Mouse (Mus musculus): ENCODE measurements around the gene Cachd1. TPM values are rescaled to one million over a fixed set of nuclear protein-coding genes. Genes with fewer than 3 reads are reported as not detected.

The Cachd1 gene
- polyA plus RNA-seq, 1 experiment from 2014 or later, result 12.2 TPM

DNA sequence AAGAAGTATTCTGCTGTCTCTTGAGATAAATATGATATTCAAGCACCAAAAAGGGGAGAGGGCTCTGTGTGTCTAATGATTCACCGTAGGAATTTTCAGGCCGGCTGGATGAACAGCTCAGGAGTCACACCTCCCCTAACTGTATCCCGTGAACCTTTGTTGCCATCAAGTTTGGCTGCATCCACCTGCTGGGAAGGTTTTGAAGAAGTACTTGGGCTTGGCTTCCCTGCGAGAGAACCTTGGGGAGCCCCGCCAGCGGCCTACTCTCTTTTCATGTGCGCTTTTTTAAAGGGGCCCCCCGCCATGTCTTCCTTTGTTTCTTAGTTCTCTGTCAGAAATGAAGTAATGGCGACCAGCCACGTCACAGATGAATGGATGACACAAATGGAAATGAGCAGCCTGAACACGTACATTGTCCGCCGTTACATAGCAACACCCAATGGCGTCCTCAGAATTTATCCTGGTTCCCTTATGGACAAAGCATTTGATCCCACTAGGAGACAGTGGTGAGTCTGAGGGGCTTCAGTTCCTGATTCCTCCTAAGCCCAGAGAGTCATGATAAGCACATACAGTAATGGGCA is 198.1 kb downstream of the Cachd1 start:
- no peaks in the 10 kb centered on the region for H3K27me3 ChIP-seq (ENCODE audit: insufficient read depth, low read length)
- H3K4me1 ChIP-seq (replicated peaks; ENCODE audit: insufficient read depth, low read length), result no peaks in the 10 kb centered on the region
- no peak overlapping the region for H3K4me2 ChIP-seq (ENCODE audit: low read length)
- ATAC-seq (replicated peaks; ENCODE audit: low FRiP score, low read depth) (no peak), DNase-seq (ENCODE audit: low spot score) (no peak)
- H3K36me3 ChIP-seq (ENCODE audit: insufficient read depth, low read length), result peaks cover 38% of the 10 kb centered on the region; the same call in 1 of the 2 replicates
- H3K4me3 ChIP-seq (replicated peaks; ENCODE audit: low read depth, low read length), result no peak overlapping the region
- no peaks in the 10 kb centered on the region for H3K9me3 ChIP-seq (replicated peaks; ENCODE audit: low read length)
- no peak for TF ChIP-seq CTCF (IDR thresholded peaks at IDR 0.05; ENCODE audit: low read depth)
- WGBS, result 91% methylated on average over 14 of the region's 14 CpGs
- no peak overlapping the region for H3K27ac ChIP-seq
- no peak overlapping the region for H3K9ac ChIP-seq (ENCODE audit: low read depth, low read length)

DNA sequence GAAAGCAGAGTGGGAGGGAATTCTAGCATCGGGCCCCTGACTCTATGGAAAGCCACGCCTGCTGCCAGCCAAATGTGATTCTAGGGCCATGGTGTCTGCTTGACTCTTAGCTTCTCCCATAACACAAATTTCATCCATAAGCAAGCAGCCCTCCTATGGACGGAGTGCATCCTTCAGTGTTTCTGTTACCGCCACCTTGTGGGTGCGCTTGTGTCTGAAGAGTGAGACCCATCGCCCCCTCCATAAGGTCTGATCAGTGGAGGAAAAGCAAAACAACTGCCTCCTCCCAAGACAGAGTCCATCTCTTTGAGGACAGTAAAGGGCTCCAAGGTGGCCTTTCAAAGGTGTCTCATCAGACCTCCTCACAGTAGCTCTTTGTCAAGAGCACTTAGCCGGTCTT is 201.0 kb downstream of the Cachd1 start:
- Histone ChIP-seq H3K4me2 (ENCODE audit: low read length) (no peak overlapping the region), H3K27me3 (ENCODE audit: insufficient read depth, low read length) (no peaks in the 10 kb centered on the region), H3K4me1 (replicated peaks; ENCODE audit: insufficient read depth, low read length) (no peaks in the 10 kb centered on the region), H3K9me3 (replicated peaks; ENCODE audit: low read length) (no peaks in the 10 kb centered on the region), H3K4me3 (replicated peaks; ENCODE audit: low read depth, low read length) (no peak overlapping the region), H3K36me3 (ENCODE audit: insufficient read depth, low read length) (peaks cover 28% of the 10 kb centered on the region), H3K9ac (ENCODE audit: low read depth, low read length) (no peak overlapping the region), H3K27ac (no peak overlapping the region)
- WGBS, result 86% methylated on average over 7 of the region's 7 CpGs
- peak; percentile 56 for TF ChIP-seq CTCF (IDR thresholded peaks at IDR 0.05; ENCODE audit: low read depth)
- ATAC-seq (replicated peaks; ENCODE audit: low FRiP score, low read depth) (no peak), DNase-seq (ENCODE audit: low spot score) (peak; percentile 24)

DNA sequence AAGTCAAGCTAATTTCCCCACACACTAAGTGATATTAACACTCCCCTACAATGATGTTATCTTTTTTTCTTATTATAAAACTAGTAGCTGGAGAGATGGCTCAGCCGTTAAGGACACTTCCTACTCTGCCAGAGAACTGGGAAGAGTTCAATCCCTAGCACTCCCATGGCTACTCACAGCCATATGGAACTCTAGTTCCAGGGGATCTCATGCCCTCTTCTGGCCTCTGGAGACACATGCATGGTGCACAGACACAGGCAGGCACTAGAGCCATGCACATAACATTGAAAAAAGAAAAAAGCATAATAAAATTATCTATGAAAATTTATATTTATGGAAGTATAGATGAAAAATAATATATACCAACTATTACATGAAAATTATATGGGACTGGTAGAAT is 210.7 kb downstream of the Cachd1 start:
- peak; percentile 42; the same call in 1 of the 2 replicates for TF ChIP-seq CTCF (IDR thresholded peaks at IDR 0.05; ENCODE audit: low read depth)
- Histone ChIP-seq H3K27me3 (ENCODE audit: insufficient read depth, low read length) (no peaks in the 10 kb centered on the region), H3K27ac (no peak overlapping the region), H3K4me3 (replicated peaks; ENCODE audit: low read depth, low read length) (no peak overlapping the region), H3K9ac (ENCODE audit: low read depth, low read length) (no peak overlapping the region), H3K4me1 (replicated peaks; ENCODE audit: insufficient read depth, low read length) (peaks cover 3% of the 10 kb centered on the region; the same call in 1 of the 2 replicates), H3K4me2 (ENCODE audit: low read length) (no peak overlapping the region), H3K9me3 (replicated peaks; ENCODE audit: low read length) (no peaks in the 10 kb centered on the region), H3K36me3 (ENCODE audit: insufficient read depth, low read length) (peaks cover 12% of the 10 kb centered on the region)
- 92% methylated on average over 1 of the region's 1 CpGs for WGBS
- no peak for DNase-seq (ENCODE audit: low spot score)
- ATAC-seq (replicated peaks; ENCODE audit: low FRiP score, low read depth), result no peak

DNA sequence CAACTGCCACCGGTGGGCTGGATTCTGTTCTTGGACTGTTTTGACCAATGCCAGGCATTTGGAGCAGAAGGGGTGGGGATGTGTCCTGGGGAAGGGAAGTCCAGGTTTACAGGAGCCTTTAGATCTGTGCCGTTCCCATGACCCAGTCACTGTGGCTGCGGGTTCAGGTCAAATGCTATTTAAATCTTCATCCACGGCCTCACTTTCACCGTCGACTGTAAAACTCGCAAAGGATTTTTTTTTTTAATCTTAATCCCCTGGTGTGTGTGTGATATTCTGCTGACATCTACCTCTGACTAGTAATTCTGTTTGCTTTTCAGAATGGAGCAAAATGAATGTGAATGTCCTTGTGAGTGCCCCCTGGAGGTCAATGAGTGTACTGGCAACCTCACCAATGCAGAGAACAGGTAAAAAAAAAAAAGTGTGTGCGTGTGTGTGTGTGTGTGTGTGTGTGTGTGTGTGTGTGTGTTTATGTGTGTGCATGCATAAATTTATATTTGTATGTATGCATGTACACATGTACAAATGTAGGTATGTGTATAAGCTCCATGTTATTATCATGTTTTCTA is 211.8 kb downstream of the Cachd1 start:
- no peaks in the 10 kb centered on the region for H3K9me3 ChIP-seq (replicated peaks; ENCODE audit: low read length)
- peaks cover 4% of the 10 kb centered on the region; the same call in 1 of the 2 replicates for H3K4me1 ChIP-seq (replicated peaks; ENCODE audit: insufficient read depth, low read length)
- H3K9ac ChIP-seq (ENCODE audit: low read depth, low read length), result no peak overlapping the region
- peak; percentile 78 for TF ChIP-seq CTCF (IDR thresholded peaks at IDR 0.05; ENCODE audit: low read depth)
- no peaks in the 10 kb centered on the region for H3K27me3 ChIP-seq (ENCODE audit: insufficient read depth, low read length)
- no peak overlapping the region for H3K27ac ChIP-seq
- WGBS, result 76% methylated on average over 8 of the region's 8 CpGs
- no peak for ATAC-seq (replicated peaks; ENCODE audit: low FRiP score, low read depth)
- peak; percentile 64 for DNase-seq (ENCODE audit: low spot score)
- no peak overlapping the region for H3K4me3 ChIP-seq (replicated peaks; ENCODE audit: low read depth, low read length)
- no peak overlapping the region for H3K4me2 ChIP-seq (ENCODE audit: low read length)
- peaks cover 10% of the 10 kb centered on the region for H3K36me3 ChIP-seq (ENCODE audit: insufficient read depth, low read length)

DNA sequence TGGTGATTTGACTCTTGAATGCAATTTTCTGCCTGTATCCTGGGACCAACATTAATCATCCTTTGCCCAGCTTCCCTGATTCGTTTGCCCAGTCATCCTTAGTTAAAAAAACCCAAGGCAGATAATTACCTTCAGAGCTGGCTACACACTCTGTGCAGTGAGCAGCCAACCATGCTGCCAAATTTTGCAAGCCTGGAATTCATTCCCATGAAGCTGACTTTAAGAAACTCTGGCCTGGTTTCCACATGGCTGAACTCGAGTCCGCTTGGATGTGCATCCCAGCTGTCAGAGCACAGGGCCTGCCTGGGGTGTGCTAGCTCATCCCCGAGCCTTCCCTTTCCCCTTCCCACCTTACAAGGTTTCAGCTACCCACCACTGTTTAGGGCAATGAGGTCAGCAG is 214.5 kb downstream of the Cachd1 start:
- TF ChIP-seq CTCF (IDR thresholded peaks at IDR 0.05; ENCODE audit: low read depth), result no peak
- H3K4me2 ChIP-seq (ENCODE audit: low read length), result no peak overlapping the region
- no peak overlapping the region for H3K27ac ChIP-seq
- no peaks in the 10 kb centered on the region for H3K9me3 ChIP-seq (replicated peaks; ENCODE audit: low read length)
- H3K27me3 ChIP-seq (ENCODE audit: insufficient read depth, low read length), result no peaks in the 10 kb centered on the region
- H3K4me1 ChIP-seq (replicated peaks; ENCODE audit: insufficient read depth, low read length), result peaks cover 4% of the 10 kb centered on the region; the same call in 1 of the 2 replicates
- H3K9ac ChIP-seq (ENCODE audit: low read depth, low read length), result no peak overlapping the region
- 0 out of 2 replicates have a peak, but pooled peaks cover 10% of the 10 kb centered on the region for H3K36me3 ChIP-seq (ENCODE audit: insufficient read depth, low read length)
- DNase-seq (ENCODE audit: low spot score) (peak; percentile 73), ATAC-seq (replicated peaks; ENCODE audit: low FRiP score, low read depth) (peak; percentile 80)
- H3K4me3 ChIP-seq (replicated peaks; ENCODE audit: low read depth, low read length), result no peak overlapping the region
- WGBS, result 31% methylated on average over 4 of the region's 4 CpGs

DNA sequence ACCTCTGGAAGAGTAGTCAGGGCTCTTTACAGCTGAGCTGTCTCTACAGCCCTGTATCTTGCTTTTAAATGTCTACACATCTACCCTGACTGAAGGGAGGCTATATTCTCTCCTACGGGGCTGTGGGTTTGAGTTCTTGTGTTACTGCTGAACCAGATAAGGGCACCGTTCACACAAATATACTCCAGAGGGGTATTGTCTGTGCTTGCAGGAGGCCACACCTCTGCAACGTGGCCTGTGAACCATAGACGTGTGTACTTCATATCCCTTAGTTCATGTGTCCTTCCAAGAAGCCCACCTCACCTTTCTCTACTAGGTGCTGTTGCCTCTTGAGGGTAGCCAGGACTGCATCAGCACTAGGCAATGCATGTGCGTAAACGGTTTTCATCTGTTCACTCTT is 215.6 kb downstream of the Cachd1 start:
- WGBS, result 61% methylated on average over 6 of the region's 6 CpGs
- Histone ChIP-seq H3K4me3 (replicated peaks; ENCODE audit: low read depth, low read length) (no peak overlapping the region), H3K27ac (no peak overlapping the region), H3K4me2 (ENCODE audit: low read length) (no peak overlapping the region), H3K9me3 (replicated peaks; ENCODE audit: low read length) (no peaks in the 10 kb centered on the region), H3K27me3 (ENCODE audit: insufficient read depth, low read length) (no peaks in the 10 kb centered on the region), H3K9ac (ENCODE audit: low read depth, low read length) (no peak overlapping the region), H3K4me1 (replicated peaks; ENCODE audit: insufficient read depth, low read length) (peaks cover 4% of the 10 kb centered on the region; the same call in 1 of the 2 replicates), H3K36me3 (ENCODE audit: insufficient read depth, low read length) (0 out of 2 replicates have a peak, but pooled peaks cover 14% of the 10 kb centered on the region)
- DNase-seq (ENCODE audit: low spot score) (no peak), ATAC-seq (replicated peaks; ENCODE audit: low FRiP score, low read depth) (no peak)
- no peak for TF ChIP-seq CTCF (IDR thresholded peaks at IDR 0.05; ENCODE audit: low read depth)

Data from kidney, postnatal 0 days (tissue).